Mouse (Mus musculus): ENCODE measurements around the gene Sestd1.

DNA sequence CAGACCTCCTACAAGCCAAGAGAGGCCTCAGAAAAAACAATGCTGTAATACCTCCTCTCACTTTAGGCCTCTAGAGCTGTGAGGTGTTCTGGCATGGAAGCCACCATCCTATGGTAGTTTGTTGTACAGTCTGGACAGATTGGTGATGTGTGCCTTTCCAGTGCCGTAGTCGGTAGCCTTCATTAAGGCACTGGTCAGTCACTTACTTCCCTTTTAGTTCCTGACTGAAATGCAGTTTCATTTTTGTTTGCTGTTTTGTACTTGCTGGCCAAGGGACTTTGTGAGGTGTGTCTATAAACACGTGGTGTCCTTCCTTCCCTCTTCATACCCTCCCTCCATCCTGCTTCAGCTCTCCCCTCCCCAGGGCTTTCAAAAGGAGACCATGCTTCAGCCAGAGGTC, 24.1 kb upstream of the Sestd1 start:
- TF ChIP-seq TAL1 (IDR thresholded peaks at IDR 0.05; ENCODE audit: low read length) (no peak), GATA1 (IDR thresholded peaks at IDR 0.05; ENCODE audit: low read length) (no peak)
